Mouse (Mus musculus): ENCODE measurements at regions not wholly inside any gene's neighbourhood (a gene's known extent, or its start where the extent isn't known, plus 50 kb on each side); places are given as distances from the start of the nearest gene placed in this dataset.

- TF ChIP-seq CTCF (IDR thresholded peaks at IDR 0.05; ENCODE audit: low read depth), result no peak
- no peak for TF ChIP-seq EP300 (IDR thresholded peaks at IDR 0.05; ENCODE audit: low read depth)
- no peak for ATAC-seq (ENCODE audit: insufficient read depth, low read depth)
- no peak overlapping the region for H3K4me2 ChIP-seq (ENCODE audit: low read depth, low read length)
Measured at GRCm38 (mm10) chr16:76746385-76746784, 267.1 kb upstream of the Usp25 start.

GRCm38 (mm10) chr16:76741141-76741540, 272.4 kb upstream of the Usp25 start:
- Histone ChIP-seq H3K9me3 (replicated peaks; ENCODE audit: control insufficient read depth, low read length) (no peaks in the 10 kb centered on the region), H3K9ac (replicated peaks; ENCODE audit: low read depth, low read length) (no peak overlapping the region), H3K36me3 (replicated peaks; ENCODE audit: control insufficient read depth, insufficient read depth, low read length) (no peaks in the 10 kb centered on the region), H3K27me3 (ENCODE audit: control insufficient read depth, insufficient read depth, low read length) (no peaks in the 10 kb centered on the region), H3K4me3 (ENCODE audit: low read depth, low read length) (no peak overlapping the region), H3K4me1 (ENCODE audit: control insufficient read depth, insufficient read depth) (no peaks in the 10 kb centered on the region), H3K27ac (ENCODE audit: low read depth) (no peak overlapping the region), H3K4me2 (ENCODE audit: low read depth, low read length) (no peak overlapping the region)
- TF ChIP-seq EP300 (IDR thresholded peaks at IDR 0.05; ENCODE audit: low read depth) (no peak), CTCF (IDR thresholded peaks at IDR 0.05; ENCODE audit: low read depth) (no peak)
- ATAC-seq (ENCODE audit: insufficient read depth, low read depth) (no peak), DNase-seq (ENCODE audit: low spot score) (no peak)
- 78% methylated on average over 3 of the region's 3 CpGs for WGBS

More at GRCm38 (mm10) chr16:76746385-76746784, 267.1 kb upstream of the Usp25 start:
- no peak overlapping the region for H3K9ac ChIP-seq (replicated peaks; ENCODE audit: low read depth, low read length)
- no peaks in the 10 kb centered on the region for H3K27me3 ChIP-seq (ENCODE audit: control insufficient read depth, insufficient read depth, low read length)
- no peak overlapping the region for H3K27ac ChIP-seq (ENCODE audit: low read depth)
- H3K4me3 ChIP-seq (ENCODE audit: low read depth, low read length), result no peak overlapping the region
- no peaks in the 10 kb centered on the region for H3K36me3 ChIP-seq (replicated peaks; ENCODE audit: control insufficient read depth, insufficient read depth, low read length)
- DNase-seq (ENCODE audit: low spot score), result no peak
- WGBS, result 85% methylated on average over 3 of the region's 3 CpGs
- H3K9me3 ChIP-seq (replicated peaks; ENCODE audit: control insufficient read depth, low read length), result no peaks in the 10 kb centered on the region; the same call in 1 of the 2 replicates
- no peaks in the 10 kb centered on the region for H3K4me1 ChIP-seq (ENCODE audit: control insufficient read depth, insufficient read depth)

DNA sequence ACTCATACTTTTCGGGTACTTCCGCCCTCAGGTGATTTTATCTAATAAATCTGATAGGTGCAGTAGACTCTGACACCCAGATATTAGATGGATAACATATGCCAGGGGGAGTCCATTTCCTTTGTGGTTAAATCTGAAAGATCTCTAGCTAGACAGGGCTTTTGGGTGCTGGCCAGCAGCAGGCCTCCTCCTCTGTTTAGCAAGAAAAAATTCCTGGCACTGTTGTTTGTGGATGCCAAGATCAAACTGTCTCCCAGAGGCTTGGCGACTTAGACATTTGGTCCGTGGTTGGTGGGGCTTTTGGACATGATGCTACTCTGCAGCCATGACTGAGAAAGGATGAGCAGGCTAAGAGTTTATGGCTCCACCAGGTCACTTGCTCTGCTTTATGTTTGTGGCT, 287.5 kb upstream of the Usp25 start:
- Histone ChIP-seq H3K9me3 (replicated peaks; ENCODE audit: control insufficient read depth, low read length) (no peaks in the 10 kb centered on the region), H3K4me3 (ENCODE audit: low read depth, low read length) (no peak overlapping the region), H3K27me3 (ENCODE audit: control insufficient read depth, insufficient read depth, low read length) (no peaks in the 10 kb centered on the region), H3K9ac (replicated peaks; ENCODE audit: low read depth, low read length) (no peak overlapping the region), H3K36me3 (replicated peaks; ENCODE audit: control insufficient read depth, insufficient read depth, low read length) (no peaks in the 10 kb centered on the region), H3K27ac (ENCODE audit: low read depth) (no peak overlapping the region), H3K4me1 (ENCODE audit: control insufficient read depth, insufficient read depth) (no peaks in the 10 kb centered on the region), H3K4me2 (ENCODE audit: low read depth, low read length) (no peak overlapping the region)
- ATAC-seq (ENCODE audit: insufficient read depth, low read depth), result no peak
- WGBS, result 67% methylated on average over 4 of the region's 4 CpGs
- TF ChIP-seq EP300 (IDR thresholded peaks at IDR 0.05; ENCODE audit: low read depth) (no peak), CTCF (IDR thresholded peaks at IDR 0.05; ENCODE audit: low read depth) (no peak)
- DNase-seq (ENCODE audit: low spot score), result no peak

DNA sequence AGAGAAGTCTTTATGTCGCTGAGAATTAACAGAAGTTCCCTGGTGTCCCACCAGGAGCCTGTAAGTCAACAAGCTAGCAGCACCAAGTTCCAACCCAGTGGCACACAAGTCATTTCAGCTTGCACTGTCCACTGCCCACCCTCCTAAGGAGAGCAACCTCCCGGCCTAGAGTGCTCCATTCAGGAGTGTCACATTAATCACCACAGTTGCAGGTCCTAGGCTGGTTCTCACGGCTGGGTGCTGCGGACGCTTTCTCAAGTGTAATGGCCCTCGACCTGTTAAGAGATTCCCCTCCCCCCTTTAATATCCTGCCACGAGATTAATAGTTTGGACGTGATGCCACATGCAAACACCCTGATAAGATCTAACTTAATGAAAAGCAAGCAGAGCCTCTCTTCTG, 288.2 kb upstream of the Usp25 start:
- Histone ChIP-seq H3K27me3 (ENCODE audit: control insufficient read depth, insufficient read depth, low read length) (no peaks in the 10 kb centered on the region), H3K27ac (ENCODE audit: low read depth) (no peak overlapping the region), H3K4me2 (ENCODE audit: low read depth, low read length) (no peak overlapping the region), H3K9me3 (replicated peaks; ENCODE audit: control insufficient read depth, low read length) (no peaks in the 10 kb centered on the region), H3K36me3 (replicated peaks; ENCODE audit: control insufficient read depth, insufficient read depth, low read length) (no peaks in the 10 kb centered on the region), H3K4me3 (ENCODE audit: low read depth, low read length) (no peak overlapping the region), H3K9ac (replicated peaks; ENCODE audit: low read depth, low read length) (no peak overlapping the region), H3K4me1 (ENCODE audit: control insufficient read depth, insufficient read depth) (no peaks in the 10 kb centered on the region)
- no peak for DNase-seq (ENCODE audit: low spot score)
- TF ChIP-seq EP300 (IDR thresholded peaks at IDR 0.05; ENCODE audit: low read depth), result no peak
- TF ChIP-seq CTCF (IDR thresholded peaks at IDR 0.05; ENCODE audit: low read depth), result no peak
- 61% methylated on average over 8 of the region's 8 CpGs for WGBS
- no peak for ATAC-seq (ENCODE audit: insufficient read depth, low read depth)

DNA sequence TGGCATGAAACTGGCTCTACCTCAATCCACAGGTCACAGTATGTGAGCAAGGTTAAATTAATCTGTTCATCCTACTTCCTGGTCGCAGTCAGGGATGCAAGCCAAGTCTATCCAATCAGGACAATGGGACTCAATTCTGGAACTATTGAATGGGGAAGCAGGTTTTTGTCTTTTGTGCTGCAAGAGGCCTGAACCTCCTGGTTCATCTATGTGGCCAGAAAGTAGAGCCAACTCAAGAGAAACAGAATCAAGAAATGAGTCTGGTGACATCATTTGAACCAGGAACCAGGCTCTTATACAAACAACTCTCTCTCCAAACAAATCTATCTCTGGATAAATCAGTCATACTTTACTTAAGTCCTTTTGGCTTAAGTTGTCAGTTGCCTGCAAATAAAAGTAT, 294.7 kb upstream of the Usp25 start:
- no peaks in the 10 kb centered on the region for H3K4me1 ChIP-seq (ENCODE audit: control insufficient read depth, insufficient read depth)
- no peak for ATAC-seq (ENCODE audit: insufficient read depth, low read depth)
- DNase-seq (ENCODE audit: low spot score), result no peak
- H3K27me3 ChIP-seq (ENCODE audit: control insufficient read depth, insufficient read depth, low read length), result no peaks in the 10 kb centered on the region
- H3K4me2 ChIP-seq (ENCODE audit: low read depth, low read length), result no peak overlapping the region
- 77% methylated on average over 1 of the region's 1 CpGs for WGBS
- no peak overlapping the region for H3K4me3 ChIP-seq (ENCODE audit: low read depth, low read length)
- no peaks in the 10 kb centered on the region for H3K36me3 ChIP-seq (replicated peaks; ENCODE audit: control insufficient read depth, insufficient read depth, low read length)
- TF ChIP-seq CTCF (IDR thresholded peaks at IDR 0.05; ENCODE audit: low read depth) (no peak), EP300 (IDR thresholded peaks at IDR 0.05; ENCODE audit: low read depth) (no peak)
- no peak overlapping the region for H3K27ac ChIP-seq (ENCODE audit: low read depth)
- no peak overlapping the region for H3K9ac ChIP-seq (replicated peaks; ENCODE audit: low read depth, low read length)
- H3K9me3 ChIP-seq (replicated peaks; ENCODE audit: control insufficient read depth, low read length), result no peaks in the 10 kb centered on the region

- WGBS, result 89% methylated on average over 1 of the region's 1 CpGs
Measured at GRCm38 (mm10) chr16:76718147-76718546, 295.4 kb upstream of the Usp25 start.

More at GRCm38 (mm10) chr16:76718147-76718546, 295.4 kb upstream of the Usp25 start:
- Histone ChIP-seq H3K4me3 (ENCODE audit: low read depth, low read length) (no peak overlapping the region), H3K4me1 (ENCODE audit: control insufficient read depth, insufficient read depth) (no peaks in the 10 kb centered on the region), H3K36me3 (replicated peaks; ENCODE audit: control insufficient read depth, insufficient read depth, low read length) (no peaks in the 10 kb centered on the region), H3K27me3 (ENCODE audit: control insufficient read depth, insufficient read depth, low read length) (no peaks in the 10 kb centered on the region), H3K27ac (ENCODE audit: low read depth) (no peak overlapping the region), H3K4me2 (ENCODE audit: low read depth, low read length) (no peak overlapping the region), H3K9ac (replicated peaks; ENCODE audit: low read depth, low read length) (no peak overlapping the region), H3K9me3 (replicated peaks; ENCODE audit: control insufficient read depth, low read length) (no peaks in the 10 kb centered on the region)
- no peak for ATAC-seq (ENCODE audit: insufficient read depth, low read depth)
- TF ChIP-seq CTCF (IDR thresholded peaks at IDR 0.05; ENCODE audit: low read depth) (no peak), EP300 (IDR thresholded peaks at IDR 0.05; ENCODE audit: low read depth) (no peak)
- DNase-seq (ENCODE audit: low spot score), result no peak

All from heart, postnatal 0 days (tissue).